Mouse (Mus musculus) splenic B cell, adult 2 months (primary cell): ENCODE results near the gene Xpa.

ENCODE experiments used
- DNase-seq: peaks from one replicate; pipeline ENCODE4 v3.0.0-alpha.2; 2011; ENCODE audit warnings: low read depth, low spot score
- H3K27me3 ChIP-seq: 2 replicates; pipeline ENCODE4 v1.6.1; 2012; ENCODE audit warnings: mild to moderate bottlenecking, low read length, moderate library complexity, mixed read lengths; ENCODE audit not compliant: control insufficient read depth, poor library complexity, insufficient read depth, severe bottlenecking
- H3K36me3 ChIP-seq: 2 replicates; pipeline ENCODE4 v1.6.1; 2012; ENCODE audit warnings: mild to moderate bottlenecking, low read length, moderate library complexity, mixed read lengths; ENCODE audit not compliant: control insufficient read depth, poor library complexity, insufficient read depth, severe bottlenecking

Xpa gene

DNA sequence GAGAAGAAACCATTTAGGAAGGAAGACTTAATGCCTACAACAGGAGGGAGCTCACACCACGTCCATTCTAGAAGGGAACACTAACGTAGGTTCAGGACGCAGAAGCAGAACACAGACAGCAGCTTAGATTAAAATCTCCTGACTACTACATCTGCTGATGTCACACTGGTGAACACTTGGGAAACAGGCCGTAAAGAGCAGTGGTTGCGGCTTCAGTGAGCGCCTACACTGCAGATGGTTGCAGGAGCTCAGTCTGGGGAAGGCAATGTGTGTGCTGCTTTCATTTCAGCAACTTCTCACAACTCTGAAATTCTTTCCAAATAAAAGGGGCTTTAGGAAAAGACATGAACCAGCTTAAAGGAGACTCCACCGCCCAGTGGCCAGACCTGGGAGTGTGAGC is 18.6 kb downstream of the Xpa start:
- DNase-seq, result no peak
- peaks cover 8% of the 10 kb centered on the region for H3K36me3 ChIP-seq
- no peaks in the 10 kb centered on the region for H3K27me3 ChIP-seq

DNA sequence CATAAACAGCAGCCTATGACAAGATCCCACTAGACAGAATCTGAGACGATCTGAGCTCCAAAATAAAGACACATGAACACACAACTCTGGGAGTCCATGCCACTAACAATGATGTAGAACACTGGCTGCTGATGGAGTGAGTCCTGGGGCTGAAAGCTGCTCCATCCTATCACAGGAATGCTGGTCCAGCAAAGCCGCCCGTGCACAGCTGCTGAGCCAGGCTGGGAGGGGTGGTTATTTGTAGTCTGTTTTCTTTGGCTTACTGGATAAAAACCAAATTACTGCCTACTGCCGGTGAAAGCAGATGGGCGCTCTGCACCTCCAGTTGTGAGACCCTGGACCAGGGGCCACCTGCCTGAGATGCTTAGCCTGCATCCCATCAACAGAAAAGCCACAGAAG is 19.1 kb downstream of the Xpa start:
- H3K27me3 ChIP-seq, result no peaks in the 10 kb centered on the region
- DNase-seq, result no peak
- peaks cover 8% of the 10 kb centered on the region for H3K36me3 ChIP-seq

DNA sequence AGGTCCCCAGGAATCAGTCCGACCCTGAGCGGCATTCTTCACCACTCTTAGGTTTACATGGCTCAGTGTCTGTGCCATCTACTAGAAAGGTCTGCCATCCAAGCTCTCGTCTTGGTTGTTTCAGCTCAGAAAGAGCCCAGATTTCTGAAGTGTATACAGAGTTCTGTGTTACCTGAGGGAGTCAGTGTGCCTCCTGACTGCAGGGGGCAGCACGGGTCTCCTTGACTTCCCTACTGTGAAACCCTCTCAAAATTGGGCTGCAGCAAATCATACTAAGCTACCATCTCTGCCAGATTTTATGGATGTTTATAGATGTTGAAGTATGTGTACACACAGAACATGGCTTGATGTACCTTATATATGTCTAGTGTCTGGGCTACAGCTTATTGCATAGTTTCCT is 19.8 kb downstream of the Xpa start:
- no peaks in the 10 kb centered on the region for H3K27me3 ChIP-seq
- H3K36me3 ChIP-seq, result peaks cover 6% of the 10 kb centered on the region
- no peak for DNase-seq

DNA sequence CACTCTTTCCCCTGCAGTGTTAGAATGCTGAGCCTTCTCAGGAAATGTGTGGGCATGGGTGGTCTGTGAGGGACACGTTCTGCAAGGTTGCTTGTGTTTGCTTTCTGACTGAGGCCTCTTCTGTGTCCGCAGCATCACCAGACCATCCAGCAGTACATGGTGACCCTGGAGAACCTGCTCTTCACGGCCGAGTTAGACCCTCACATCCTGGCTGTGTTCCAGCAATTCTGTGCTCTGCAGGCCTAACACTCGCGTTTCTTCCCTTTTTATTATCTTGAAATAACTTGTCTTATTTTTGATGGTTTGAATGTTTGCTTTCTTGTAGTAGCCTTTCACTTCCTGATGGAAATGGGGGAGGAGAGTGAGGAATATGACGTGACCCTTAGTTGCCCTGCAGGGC is 24.4 kb downstream of the Xpa start:
- DNase-seq, result no peak
- peaks cover 9% of the 10 kb centered on the region; the same call in 1 of the 2 replicates for H3K36me3 ChIP-seq
- no peaks in the 10 kb centered on the region for H3K27me3 ChIP-seq

DNA sequence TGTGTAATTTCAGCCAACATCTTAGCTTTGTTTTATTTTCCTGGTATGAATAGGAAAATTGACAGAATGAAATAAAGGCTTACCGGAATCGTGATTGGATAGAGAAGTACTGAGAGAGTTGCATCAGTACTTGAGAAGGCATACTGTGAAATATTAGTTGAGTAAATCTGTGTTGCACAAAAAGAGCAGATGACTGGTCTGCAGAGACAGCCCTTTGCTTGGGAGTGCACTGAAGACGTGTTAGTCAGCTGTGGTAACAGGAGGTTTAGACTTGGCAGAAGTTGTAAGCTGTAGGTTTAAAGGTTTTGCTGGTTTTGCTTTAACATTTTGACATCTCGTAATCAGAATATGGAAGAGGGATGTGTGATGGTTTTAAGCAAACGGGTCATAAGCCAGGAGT is 30.3 kb downstream of the Xpa start:
- Histone ChIP-seq H3K27me3 (no peaks in the 10 kb centered on the region), H3K36me3 (peaks cover 17% of the 10 kb centered on the region)
- DNase-seq, result no peak

DNA sequence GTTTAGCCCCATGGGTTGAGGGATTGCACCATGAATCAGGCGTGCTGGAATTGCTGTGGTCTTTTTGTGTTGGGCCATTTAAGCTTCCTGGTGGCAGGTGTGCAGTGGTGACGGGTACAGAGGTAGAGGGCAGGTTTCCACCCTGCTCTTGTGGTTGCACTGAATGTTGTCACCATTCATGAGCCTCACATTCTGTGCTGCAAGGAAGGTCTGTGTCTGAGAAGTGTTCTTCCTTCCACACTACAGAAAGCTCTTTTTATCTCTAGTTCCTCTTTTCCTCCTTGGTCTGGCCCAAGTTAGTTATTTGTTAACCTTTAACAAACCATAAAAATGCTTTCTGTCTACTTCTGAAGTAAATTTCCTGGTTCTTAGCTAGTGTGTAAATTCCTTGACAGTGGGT is 32.1 kb downstream of the Xpa start:
- no peak for DNase-seq
- Histone ChIP-seq H3K36me3 (peaks cover 14% of the 10 kb centered on the region), H3K27me3 (no peaks in the 10 kb centered on the region)

DNA sequence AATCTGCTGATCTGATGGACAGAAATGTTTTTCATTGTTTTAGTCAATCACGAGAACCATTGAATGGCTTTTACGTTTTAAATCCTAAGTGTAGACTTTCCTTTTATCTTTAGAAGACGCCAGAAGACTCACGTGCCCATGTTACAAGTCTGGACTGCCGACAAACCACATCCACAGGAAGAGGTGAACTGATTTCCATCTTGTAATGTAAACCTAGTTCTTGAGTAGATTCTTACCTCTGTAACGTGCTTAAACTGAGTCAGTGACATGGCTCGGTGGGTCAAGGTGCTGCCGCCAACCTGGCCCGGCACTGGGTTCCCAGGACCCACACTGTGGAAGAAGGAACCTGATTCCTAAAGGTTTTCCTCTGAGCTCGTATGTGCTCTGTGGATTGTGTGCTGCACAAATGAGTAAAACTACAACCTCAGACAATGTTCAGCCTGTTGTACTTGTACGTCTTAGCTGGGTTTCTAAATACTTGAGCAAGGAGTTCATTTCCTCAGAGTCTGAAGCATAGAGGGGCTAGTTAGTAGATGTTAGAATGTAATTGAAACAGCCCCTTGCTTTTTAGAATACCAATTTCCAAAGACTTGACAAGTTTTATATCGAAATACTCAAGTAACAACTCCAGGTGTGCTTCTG is 44.1 kb downstream of the Xpa start:
- no peak for DNase-seq
- H3K36me3 ChIP-seq, result peaks cover 25% of the 10 kb centered on the region
- no peaks in the 10 kb centered on the region for H3K27me3 ChIP-seq

DNA sequence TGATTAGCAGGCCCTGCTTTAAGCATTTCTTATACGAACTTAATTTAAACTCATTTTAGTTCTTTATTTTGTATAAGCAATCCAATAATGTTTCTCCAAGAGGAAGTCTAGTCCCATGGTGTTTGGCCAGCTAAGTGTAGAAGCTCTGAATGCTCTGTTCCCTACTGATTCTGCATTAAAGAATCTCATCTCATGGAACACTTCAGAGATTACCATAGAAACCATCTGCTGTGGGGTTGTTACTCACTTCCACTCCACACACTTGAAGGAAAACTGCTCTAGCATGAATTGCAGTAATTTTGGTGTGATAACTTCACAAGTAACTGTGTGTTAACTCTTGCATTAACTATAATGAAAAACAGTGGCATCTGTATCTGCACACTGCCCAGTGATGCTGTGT is 49.2 kb downstream of the Xpa start:
- DNase-seq, result no peak
- H3K36me3 ChIP-seq, result peaks cover 10% of the 10 kb centered on the region
- H3K27me3 ChIP-seq, result no peaks in the 10 kb centered on the region

DNA sequence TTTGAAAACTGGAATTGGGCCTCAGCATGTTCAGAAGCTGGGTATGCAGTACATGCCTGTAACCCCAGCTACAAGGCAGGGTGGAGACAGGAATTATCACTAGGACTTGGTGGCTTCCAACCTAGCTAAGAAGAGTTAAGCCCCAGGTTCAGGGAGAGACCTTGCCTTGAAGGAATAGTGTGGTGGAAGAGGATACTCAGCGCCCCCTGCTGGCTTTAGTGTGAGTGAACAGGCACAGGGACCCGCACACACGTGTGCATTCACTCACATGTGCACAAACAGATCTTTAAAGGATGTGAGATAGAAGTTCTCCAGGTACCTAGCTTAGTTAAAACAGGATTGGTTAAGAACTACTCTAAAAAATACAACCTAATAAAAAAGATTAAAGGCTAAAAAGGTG is 51.8 kb downstream of the Xpa start:
- no peaks in the 10 kb centered on the region for H3K27me3 ChIP-seq
- DNase-seq, result peak; percentile 48
- H3K36me3 ChIP-seq, result 0 out of 2 replicates have a peak, but pooled peaks cover 5% of the 10 kb centered on the region

DNA sequence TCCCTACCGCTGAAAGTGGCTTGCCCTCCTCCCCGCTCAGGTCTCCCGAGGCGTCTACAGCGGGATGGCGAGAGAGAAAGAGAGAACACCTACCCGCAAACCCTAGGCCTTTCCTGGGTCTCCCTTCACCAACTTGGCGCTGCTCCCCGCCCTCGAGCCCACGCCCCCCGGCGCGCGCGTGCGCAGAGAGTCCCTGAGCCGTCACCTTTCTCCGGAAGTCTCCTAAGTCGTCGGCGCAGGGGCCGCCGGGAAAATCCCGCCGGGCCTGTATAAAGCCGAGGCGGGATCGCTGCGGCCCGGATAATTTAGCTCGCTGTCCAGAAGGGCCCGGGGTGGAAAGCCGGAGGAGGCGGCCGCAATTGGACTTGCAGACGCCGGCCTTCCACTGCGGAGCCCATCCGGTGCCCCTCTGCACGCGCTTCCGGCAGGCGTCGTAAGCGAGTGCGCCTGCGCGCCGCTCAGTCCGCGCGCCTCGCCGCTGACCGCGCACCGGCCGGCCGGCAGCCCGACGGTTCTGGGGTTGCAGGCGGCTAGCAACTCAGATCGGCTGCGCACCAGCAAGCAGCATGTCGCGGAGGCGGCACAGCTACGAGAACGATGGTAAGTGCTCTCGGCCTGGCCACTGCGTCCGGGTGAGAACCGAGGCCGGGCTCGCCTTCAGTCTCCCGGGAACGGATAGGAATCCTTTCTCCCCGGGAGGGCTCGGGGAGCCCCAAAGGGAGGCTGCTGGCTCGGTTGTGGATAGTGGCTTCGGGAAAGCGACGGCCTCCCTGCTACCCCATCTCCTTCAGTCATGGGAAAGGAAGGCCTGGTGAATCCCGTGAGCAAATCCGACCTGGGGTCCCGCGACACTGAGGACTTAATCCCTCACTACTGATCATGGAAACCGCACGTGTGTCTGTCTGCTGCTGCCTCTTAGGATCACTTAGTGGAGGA is 57.6 kb downstream of the Xpa start, which contains the start of the genes Ncbp1 and Tstd2:
Gene Ncbp1 (plus strand): TSS at position 327 of the 936 bp plus-strand sequence.
Gene Tstd2 (minus strand): TSS at position 408 of the 936 bp plus-strand sequence.
- DNase-seq, result peak; percentile 93
- no peaks in the 10 kb centered on the region for H3K27me3 ChIP-seq
- H3K36me3 ChIP-seq, result peaks cover 2% of the 10 kb centered on the region; the same call in 1 of the 2 replicates

DNA sequence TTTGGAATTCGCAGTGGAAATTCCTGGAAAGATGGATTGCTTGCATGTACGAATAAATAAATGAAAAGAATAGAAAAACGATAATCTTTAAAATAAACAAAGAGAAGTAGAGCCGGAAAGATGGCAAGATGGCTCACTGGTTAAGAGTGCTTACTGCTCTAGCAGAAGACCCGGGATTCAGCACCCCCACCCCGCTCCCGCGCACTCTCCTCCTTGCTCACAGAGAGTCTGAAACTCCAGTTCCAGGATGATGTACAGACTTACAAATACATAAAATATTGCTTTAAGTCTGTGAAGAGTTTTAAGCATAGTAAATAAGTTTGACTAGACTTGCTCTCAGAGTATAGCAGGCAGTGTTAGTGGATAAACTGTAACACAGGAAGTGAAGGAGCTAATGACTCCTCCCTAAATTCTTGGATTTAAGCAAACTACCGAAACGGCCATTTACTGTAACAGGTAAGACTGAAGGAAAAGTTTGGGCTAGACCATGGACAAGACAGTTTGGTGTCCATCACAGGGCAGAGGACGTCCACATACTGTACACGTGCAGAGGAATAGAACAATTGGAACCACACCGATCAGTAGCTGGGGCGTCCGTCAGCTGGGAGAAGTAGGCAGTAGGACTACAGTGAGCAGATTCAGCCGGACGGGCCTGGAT is 58.4 kb downstream of the Xpa start:
- Histone ChIP-seq H3K27me3 (no peaks in the 10 kb centered on the region), H3K36me3 (peaks cover 2% of the 10 kb centered on the region; the same call in 1 of the 2 replicates)
- no peak for DNase-seq

DNA sequence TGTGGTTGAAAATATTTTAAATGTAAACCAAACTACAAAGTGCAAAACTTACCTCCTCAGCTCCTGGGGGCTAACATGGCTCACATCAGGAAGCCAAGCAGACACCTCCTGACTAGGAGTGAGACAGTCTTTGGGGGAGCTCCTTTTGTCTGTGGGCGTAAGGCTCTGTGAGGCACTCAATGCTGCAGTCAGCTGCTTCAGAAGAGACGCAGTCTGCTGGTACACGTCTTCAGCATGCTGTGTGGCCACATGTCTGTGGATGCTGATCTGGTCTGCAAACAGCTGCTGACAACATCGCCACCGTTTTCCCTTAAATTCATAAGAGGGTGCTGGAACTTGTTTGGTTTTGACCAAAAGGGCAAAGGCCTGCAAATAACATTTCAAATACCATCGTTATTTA is 64.3 kb downstream of the Xpa start:
- no peak for DNase-seq
- Histone ChIP-seq H3K36me3 (peaks cover 2% of the 10 kb centered on the region; the same call in 1 of the 2 replicates), H3K27me3 (no peaks in the 10 kb centered on the region)

DNA sequence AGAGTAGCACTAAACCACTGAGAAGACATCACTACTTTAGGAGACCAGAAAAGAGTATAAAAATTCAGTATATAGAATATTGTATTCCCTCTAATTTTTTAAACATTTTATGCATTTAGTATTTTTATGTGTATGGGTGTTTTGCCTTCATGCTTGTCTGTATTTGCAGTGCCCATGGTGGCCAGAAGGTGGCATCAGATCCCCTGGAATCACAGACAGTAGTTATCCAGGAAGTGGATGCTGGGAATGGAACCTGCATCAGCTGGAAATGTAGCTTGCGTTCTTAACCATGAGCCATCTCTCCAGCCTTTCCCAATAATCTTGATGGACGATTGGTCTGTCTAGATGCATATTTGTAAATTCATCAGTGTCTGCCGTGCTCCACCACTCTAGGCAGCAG is 65.9 kb downstream of the Xpa start:
- Histone ChIP-seq H3K27me3 (no peaks in the 10 kb centered on the region), H3K36me3 (peaks cover 2% of the 10 kb centered on the region; the same call in 1 of the 2 replicates)
- DNase-seq, result peak; percentile 68

DNA sequence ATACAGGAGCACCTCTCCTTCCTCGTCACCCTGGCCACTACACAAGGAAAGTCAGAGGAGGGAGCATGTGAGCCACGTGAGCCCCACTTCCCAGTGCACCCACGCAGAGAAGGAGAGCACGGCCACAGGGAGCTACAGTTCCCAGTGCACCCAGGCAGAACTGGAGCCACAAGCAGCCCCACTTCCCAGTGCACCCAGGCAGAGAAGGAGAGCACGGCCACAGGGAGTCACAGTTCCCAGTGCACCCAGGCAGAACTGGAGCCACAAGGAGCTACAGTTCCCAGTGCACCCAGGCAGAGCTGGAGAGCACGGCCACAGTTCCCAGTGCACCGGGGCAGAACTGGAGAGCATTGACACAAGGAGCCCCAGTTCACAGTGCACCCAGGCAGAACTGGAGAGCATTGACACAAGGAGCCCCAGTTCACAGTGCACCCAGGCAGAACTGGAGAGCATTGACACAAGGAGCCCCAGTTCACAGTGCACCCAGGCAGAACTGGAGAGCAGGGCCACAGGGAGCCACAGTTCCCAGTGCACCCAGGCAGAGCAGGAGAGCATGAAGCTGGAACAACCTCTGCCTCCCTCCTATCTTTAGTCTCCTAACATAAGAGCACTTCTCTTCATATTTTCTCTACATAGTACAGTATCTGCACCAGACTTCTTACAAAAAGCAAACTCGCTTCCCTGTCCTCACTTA is 66.7 kb downstream of the Xpa start:
- Histone ChIP-seq H3K36me3 (peaks cover 2% of the 10 kb centered on the region), H3K27me3 (no peaks in the 10 kb centered on the region)
- DNase-seq, result no peak
